Comparison of ENCODE assay signal across 8 mouse cellular contexts in the genomic region with DNA sequence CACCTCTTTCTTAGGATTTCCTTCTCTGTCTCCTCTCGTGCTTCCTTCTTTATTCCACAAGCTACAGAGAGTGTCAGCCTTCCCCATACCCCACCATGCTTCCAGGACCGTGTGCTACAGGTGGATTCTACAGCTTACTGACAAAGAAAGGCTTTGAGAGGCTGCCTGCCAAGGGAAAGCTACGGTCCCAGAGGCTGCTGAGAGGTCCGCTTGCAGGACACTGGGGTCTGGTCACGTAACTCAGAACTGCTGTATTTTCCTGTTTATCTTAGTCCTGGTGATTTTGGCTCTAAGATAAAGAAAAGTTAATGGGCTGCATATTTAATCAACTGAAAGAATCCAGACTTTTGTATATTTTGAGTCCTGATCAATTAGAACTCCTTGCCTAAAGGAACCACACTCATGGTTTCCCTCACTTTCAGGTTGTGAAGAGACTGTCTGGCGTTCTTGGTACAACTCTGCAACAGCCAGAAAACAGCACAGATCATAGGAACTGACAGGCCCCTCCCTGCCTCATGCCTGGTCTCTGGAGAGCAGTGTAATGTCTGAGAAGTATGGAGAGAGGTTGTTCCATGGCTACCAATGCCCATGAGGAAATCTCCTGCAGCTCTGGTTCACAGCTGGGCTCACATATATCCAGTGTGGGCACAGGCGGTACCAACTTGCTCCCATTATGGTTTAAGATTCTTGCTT.
"Had no signal": no experiment of that assay in that cellular context is flagged by ENCODE, and none has a peak within 500 bp of the region (broad histone marks: within the 10 kb centered on the region; RNA-seq: fewer than 3 reads in every experiment).

No protein-coding gene starts in this region.

- H3K36me3 ChIP-seq: limb, embryonic 12.5 days; midbrain, embryonic 12.5 days had no signal

- H3K27ac ChIP-seq: left cerebral cortex, adult 2 months; limb, embryonic 12.5 days; liver, embryonic 14.5 days; midbrain, embryonic 12.5 days had no signal

- H3K4me1 ChIP-seq: limb, embryonic 12.5 days; midbrain, embryonic 12.5 days had no signal

- H3K4me3 ChIP-seq: left cerebral cortex, adult 2 months; limb, embryonic 12.5 days; midbrain, embryonic 12.5 days had no signal

- H3K4me2 ChIP-seq: limb, embryonic 12.5 days; midbrain, embryonic 12.5 days had no signal

- H3K9me3 ChIP-seq: limb, embryonic 12.5 days; midbrain, embryonic 12.5 days had no signal

- H3K9ac ChIP-seq: limb, embryonic 12.5 days; liver, embryonic 14.5 days; midbrain, embryonic 12.5 days had no signal

- H3K27me3 ChIP-seq: limb, embryonic 12.5 days; midbrain, embryonic 12.5 days had no signal

- DNase-seq: kidney, adult 18-20 months; kidney, postnatal 14 days; lung, postnatal 10 days; thymus, postnatal 4 days had no signal
